Mouse (Mus musculus) adrenal gland (tissue): ENCODE measurements around the gene B3gnt7.

ENCODE experiments used
- intact Hi-C: fragments of 180-260 bp; cut with DNase I; formaldehyde crosslinking; loops from one replicate; pipeline ENCODE4 v1.15.1; 2025
- microRNA-seq, 2 experiments: library from miRNA; unstranded; fragments of <30 nt; microRNA quantifications; one replicate each; pipeline ENCODE4; 2019

The B3gnt7 gene

DNA sequence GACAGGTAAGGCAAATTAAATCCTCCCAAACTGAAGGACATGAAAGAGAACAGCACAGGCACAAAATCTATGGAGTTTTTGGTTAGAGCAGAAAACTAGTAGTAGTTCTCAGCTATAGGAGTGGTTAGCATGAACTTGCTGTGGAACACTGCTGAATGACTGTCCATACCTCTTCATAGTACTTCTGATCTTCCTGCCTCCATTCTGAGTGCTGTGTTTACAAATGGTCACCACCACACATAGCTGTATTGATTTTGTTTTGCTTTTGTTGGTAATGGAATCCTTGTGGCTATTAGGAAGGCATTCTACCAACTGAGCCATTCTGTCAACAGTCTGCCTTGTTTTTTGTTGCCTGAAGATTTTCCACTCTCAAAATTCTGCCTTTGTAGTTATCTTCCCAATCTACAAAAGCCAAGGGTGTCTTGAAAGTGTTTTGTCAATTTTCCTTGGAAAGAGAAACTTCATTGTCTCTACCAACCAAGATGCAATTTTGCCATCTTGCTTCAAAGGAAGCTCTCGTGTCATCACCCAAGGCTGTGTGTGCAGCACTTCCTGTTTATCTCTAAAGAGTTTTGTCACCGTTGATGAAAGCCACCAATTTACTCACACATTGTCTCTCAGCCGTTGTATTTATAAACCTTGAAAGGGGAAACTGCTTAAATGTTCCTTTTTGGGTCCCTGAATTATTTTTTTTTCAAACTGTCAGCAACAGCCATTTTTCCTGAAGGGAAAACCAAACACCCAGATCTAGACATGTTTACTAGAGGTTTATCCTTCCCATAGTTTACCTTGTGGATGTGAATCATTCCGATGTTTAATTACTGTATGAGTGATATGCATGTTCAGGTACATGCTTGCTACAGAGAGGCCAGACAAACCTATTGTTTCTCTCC, 41.6 kb downstream of the B3gnt7 start:
- intact Hi-C loops, result loop anchor here (2.0 kb wide), 1 partner anchor 165 kb away; no protein-coding TSS in a partner anchor

DNA sequence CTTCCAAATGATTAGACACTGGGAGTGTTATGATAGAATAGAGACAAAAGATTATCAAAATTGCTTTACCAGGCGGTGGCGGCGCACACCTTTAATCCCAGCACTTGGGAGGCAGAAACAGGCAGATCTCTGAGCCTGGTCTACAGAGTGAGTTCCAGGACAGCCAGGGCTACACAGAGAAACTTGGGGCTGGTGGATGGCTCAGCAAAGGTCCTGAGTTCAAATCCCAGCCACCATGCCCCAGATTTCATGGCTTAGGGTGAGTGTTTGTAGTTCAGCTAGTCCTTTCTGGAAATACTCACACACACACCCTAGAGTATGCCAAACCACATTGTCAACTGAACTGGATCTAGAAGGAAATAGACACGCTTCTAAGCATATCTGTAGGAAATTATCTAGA, 42.4 kb downstream of the B3gnt7 start:
- intact Hi-C loops, result no loop called here

DNA sequence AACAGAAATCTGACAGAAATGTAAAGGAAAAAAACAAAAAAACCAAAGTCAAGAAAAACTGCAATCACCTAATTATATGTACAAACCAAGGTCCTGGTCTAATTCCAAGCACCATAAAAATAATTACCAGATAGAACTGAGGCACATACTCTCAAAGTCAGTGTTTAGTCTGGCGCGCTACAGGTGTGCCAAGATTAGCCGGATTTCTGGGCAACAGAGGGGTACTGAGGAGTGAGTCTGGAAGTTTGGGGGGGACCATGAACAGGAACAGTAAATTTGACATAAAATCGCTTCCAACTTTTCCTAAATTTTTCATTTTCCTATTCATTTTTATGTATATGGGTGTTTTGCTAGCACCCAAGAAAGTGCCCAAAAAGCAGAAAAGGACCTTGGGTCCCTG, 43.3 kb downstream of the B3gnt7 start:
- intact Hi-C loops, result no loop called here

DNA sequence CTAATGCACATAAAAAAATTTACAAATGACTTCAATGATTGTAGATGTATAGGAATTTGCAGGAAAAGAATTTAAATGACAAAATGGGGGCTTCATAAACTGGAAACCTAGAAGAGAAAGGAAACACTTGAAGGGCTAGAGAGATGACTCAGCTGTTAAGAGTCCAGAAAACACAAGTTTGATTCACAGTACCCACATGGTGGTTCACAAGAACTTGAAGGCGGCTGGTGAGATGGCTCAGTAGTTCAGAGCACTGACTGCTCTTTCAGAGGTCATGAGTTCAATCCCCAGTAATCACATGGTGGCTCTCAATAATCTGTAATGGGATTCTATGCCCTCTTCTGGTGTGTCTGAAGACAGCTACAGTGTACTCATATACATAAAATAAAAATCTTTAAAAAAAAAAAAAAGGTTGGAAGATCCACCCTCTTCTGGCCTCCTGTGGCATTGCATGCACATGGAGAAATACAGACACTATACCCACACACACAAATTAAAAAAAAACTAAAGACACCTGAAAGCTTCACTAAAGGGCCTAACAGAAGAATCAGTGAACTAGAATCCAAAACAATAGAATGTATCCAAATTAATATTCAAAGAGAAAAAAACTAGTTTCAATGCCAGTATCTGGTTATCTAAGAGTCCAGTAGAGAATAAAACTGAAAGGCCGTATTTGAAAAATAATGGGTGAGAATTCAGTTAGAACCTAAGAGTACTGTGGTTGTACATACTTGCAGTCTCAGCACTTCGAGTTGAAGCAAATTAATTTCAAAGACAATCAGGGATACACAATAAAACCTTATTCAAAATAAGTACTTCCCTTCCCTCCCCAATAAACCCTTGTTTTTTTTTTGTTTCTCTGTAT, 44.5 kb downstream of the B3gnt7 start:
- intact Hi-C loops, result no loop called here

DNA sequence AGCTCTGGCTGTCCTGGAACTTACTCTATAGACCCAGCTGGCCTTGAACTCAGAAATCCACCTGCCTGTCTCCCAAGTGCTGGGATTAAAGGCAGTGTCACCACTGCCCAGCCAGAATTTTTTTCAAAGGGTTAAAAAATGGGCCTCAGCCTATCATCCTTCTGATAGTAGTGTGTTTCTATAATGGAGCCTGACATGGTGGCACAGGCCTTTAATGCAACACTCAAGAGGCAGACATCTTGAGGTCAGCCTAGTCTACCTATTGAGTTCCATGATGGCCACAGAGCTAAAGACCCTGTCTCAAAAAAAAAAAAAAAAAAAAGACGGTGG, 45.0 kb downstream of the B3gnt7 start:
- intact Hi-C loops, result no loop called here

DNA sequence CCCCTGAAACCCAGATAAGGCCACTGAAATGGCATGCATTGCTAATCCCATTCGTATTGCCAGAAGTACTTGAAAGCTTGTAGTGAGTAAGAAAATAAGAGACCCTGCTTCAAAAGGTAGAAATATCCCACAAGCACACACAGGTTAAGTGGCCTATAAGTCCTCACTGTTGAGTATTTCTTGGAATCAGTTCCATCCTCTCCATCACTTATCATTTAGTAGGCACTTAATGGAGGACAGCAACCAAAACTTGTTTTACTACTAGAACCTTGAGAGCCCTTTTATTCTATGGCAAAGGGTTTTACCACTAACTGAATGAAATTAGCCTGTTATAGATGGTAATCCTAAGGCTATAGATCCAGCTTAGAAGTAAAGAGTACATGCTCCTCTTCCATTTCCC, 45.5 kb downstream of the B3gnt7 start:
- intact Hi-C loops, result no loop called here

DNA sequence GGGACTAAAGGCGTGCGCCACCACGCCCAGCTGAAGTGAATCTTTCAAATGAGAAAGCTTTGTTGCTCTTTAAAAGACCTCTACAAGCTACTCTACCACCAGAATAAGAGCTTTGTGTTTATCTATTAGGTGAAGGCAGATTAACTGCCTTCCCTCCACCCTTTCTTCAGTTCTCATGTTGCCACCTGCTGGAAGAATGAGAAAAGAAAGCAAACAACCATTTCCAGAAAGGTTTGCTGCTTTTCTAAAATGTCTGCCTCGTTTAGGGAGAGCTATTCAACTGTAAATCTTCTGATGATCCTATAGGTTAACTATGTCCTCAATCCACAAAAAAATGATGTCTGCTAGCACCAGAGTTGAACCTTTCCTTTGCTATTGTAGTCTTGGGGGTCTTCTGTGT, 46.2 kb downstream of the B3gnt7 start:
- intact Hi-C loops, result no loop called here

DNA sequence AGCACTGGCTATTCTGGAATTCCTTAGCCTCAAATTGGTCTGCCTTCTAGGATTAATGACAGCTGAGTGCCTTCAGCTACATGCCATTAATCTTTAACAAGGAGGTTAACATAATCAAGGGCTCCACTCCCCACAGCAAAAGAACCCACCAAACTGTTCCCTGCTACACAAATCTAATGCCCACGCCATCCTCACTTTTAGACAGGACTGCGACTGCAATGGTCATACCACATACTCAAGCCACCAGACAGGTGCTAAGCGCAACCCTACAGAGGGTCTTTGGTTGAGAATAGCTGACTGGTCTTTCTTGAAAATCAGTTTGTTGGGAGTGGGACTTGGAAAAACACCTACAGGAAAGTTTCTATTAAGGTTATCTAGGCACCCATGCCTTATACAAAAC, 46.6 kb downstream of the B3gnt7 start:
- intact Hi-C loops, result no loop called here

DNA sequence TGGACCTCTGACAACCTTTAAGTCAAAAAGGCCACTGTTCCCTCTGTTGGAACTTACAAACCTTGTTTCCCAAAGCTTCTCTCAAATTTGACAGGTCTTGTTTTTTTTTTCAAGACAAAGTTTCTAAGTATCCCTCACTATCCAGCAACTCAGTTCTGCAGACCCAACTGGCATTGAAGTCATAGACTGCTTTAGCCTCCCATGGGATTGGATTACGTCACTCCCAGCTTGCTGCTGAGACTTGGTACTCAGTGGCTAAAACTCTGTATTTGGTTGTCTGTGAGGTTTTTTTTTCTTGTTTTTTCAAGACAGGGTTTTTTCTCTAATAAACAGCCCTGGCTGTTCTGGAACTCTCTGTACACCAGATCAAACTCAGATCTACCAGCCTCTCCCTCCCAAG, 47.1 kb downstream of the B3gnt7 start:
- intact Hi-C loops, result loop anchor here (10.0 kb wide), 1 partner anchor 265 kb away; no protein-coding TSS in a partner anchor

DNA sequence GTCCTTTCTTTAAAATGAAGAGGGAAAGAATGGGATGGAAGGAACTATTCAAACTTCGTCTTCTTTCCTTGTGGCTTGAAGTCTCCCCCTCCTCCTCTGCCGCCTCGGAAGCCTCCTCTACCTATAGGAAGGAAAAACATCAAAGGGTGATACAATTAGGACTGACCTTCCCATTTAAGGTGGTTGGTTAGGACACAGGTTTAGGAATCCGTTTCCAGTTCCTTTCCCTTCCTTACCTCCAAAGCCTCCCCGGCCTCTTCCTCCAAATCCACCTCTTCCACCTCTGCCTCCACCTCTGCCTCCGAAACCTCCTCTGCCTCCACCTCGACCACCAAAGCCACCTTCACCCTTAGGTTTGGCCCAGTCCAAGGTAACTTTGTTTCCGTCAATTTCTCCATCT, 47.9 kb downstream of the B3gnt7 start:
- intact Hi-C loops, result loop anchor here (10.0 kb wide), 1 partner anchor 266 kb away; no protein-coding TSS in a partner anchor

DNA sequence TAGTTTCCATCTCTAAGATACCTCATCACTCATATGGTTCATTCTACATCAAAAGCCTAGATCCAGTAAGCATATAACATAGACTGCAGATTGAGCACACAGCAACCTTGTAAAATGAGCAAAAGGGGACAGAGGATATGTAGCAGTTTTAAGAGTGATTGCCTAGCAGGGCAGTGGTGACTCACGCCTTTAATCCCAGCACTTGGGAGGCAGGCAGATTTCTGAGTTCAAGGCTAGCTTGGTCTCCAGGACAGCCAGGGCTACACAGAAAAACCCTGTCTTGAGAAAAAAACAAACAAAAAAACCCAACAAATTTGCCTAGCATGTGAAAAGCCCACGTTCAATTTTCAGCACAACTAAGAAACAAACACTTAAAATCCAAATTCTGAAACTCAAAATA, 51.6 kb downstream of the B3gnt7 start:
- intact Hi-C loops, result loop anchor here (10.0 kb wide), 1 partner anchor 269 kb away; no protein-coding TSS in a partner anchor

Small RNA genes within 50 kb of the gene (microRNA-seq; reads per million reads assigned to microRNA genes)
- 61.3 to 112 reads per million in 2 experiments for gene mmu-mir-3535
